Mouse (Mus musculus): ENCODE measurements at regions not wholly inside any gene's neighbourhood (a gene's known extent, or its start where the extent isn't known, plus 50 kb on each side); places are given as distances from the start of the nearest gene placed in this dataset.
"Not testable (repeated sequence)": the region's sequence is repeated elsewhere in the genome, so short reads cannot be mapped to it uniquely, and the experiment has no call there.

- no peak for ATAC-seq
These were observed 186.3 kb upstream of the Tsc22d2 start for GRCm38 (mm10) chr3:58228189-58228588.

- ATAC-seq: no peak
These were observed 182.8 kb upstream of the Tsc22d2 start for GRCm38 (mm10) chr3:58231746-58232145.

- ATAC-seq: no peak
These were observed 181.2 kb upstream of the Tsc22d2 start for GRCm38 (mm10) chr3:58233296-58233695.

GRCm38 (mm10) chr3:58234846-58235630 lies 179.5 kb upstream of the Tsc22d2 start:
- no peak for ATAC-seq

- no peak for ATAC-seq
These were observed 176.4 kb upstream of the Tsc22d2 start for GRCm38 (mm10) chr3:58238111-58238510.

GRCm38 (mm10) chr3:58240775-58241174 lies 173.7 kb upstream of the Tsc22d2 start:
- ATAC-seq: no peak

- ATAC-seq: no peak
These were observed 169.2 kb upstream of the Tsc22d2 start for GRCm38 (mm10) chr3:58245361-58245760.

- ATAC-seq: no peak
These were observed 166.5 kb upstream of the Tsc22d2 start for GRCm38 (mm10) chr3:58247989-58248388.

GRCm38 (mm10) chr3:58253942-58254341 lies 160.6 kb upstream of the Tsc22d2 start:
- no peak for ATAC-seq

- ATAC-seq: no peak
These were observed 146.7 kb upstream of the Tsc22d2 start for GRCm38 (mm10) chr3:58267606-58268325.

GRCm38 (mm10) chr3:58271441-58271840 lies 143.1 kb upstream of the Tsc22d2 start:
- ATAC-seq: not testable (repeated sequence)

GRCm38 (mm10) chr3:58281291-58281690 lies 133.2 kb upstream of the Tsc22d2 start:
- no peak for ATAC-seq

GRCm38 (mm10) chr3:58284371-58284770 lies 130.1 kb upstream of the Tsc22d2 start:
- ATAC-seq: not testable (repeated sequence)

GRCm38 (mm10) chr3:58295810-58296209 lies 118.7 kb upstream of the Tsc22d2 start:
- no peak for ATAC-seq

GRCm38 (mm10) chr3:58300213-58300612 lies 114.3 kb upstream of the Tsc22d2 start:
- no peak for ATAC-seq

- ATAC-seq: no peak
These were observed 113.6 kb upstream of the Tsc22d2 start for GRCm38 (mm10) chr3:58300801-58301485.

- no peak for ATAC-seq
These were observed 112.2 kb upstream of the Tsc22d2 start for GRCm38 (mm10) chr3:58302322-58302721.

- ATAC-seq: no peak
These were observed 110.8 kb upstream of the Tsc22d2 start for GRCm38 (mm10) chr3:58303746-58304145.

- no peak for ATAC-seq
These were observed 104.9 kb upstream of the Tsc22d2 start for GRCm38 (mm10) chr3:58309601-58310000.

- no peak for ATAC-seq
These were observed 104.1 kb upstream of the Tsc22d2 start for GRCm38 (mm10) chr3:58310390-58310789.

- no peak for ATAC-seq
These were observed 103.3 kb upstream of the Tsc22d2 start for GRCm38 (mm10) chr3:58311104-58311685.

- ATAC-seq: no peak
These were observed 101.9 kb upstream of the Tsc22d2 start for GRCm38 (mm10) chr3:58312623-58313022.

- no peak for ATAC-seq
These were observed 99.3 kb upstream of the Tsc22d2 start for GRCm38 (mm10) chr3:58315236-58315635.

All from inflammation-experienced regulatory T-cells, adult 6 months (primary cell).